Mouse (Mus musculus) midbrain, postnatal 0 days (tissue): Measurements from ENCODE around the gene Xrcc6. TPM values are rescaled to one million over a fixed set of nuclear protein-coding genes. Genes with fewer than 3 reads are reported as not detected.
A peak's percentile ranks its signal among the peaks of the same experiment; 100 is the strongest.

ENCODE experiments used
- ATAC-seq: fragments of 200-750 bp; cut with Nextera tagmentation; 2 replicates; pipeline ENCODE4 v1.8.0; 2017; ENCODE audit warnings: moderate number of reproducible peaks, mild to moderate bottlenecking, moderate TSS enrichment, moderate library complexity; ENCODE audit not compliant: low FRiP score
- DNase-seq: peaks from one replicate; pipeline ENCODE4 v3.0.0-alpha.2; 2015; ENCODE audit warnings: low spot score
- H3K27ac ChIP-seq: fragments of 300-500 bp; sonication (generic); 2 replicates; pipeline ENCODE4 v1.5.1; 2014; ENCODE audit warnings: low read depth, mild to moderate bottlenecking, low read length, mixed read lengths
- H3K27me3 ChIP-seq: fragments of 300-500 bp; sonication (generic); 2 replicates; pipeline ENCODE4 v1.6.1; 2014; ENCODE audit warnings: low read length, control low read depth, mixed read lengths; ENCODE audit not compliant: insufficient read depth
- H3K36me3 ChIP-seq: fragments of 300-500 bp; sonication (generic); 2 replicates; pipeline ENCODE4 v1.6.1; 2014; ENCODE audit warnings: low read length, control low read depth, mixed read lengths; ENCODE audit not compliant: insufficient read depth
- H3K4me1 ChIP-seq: fragments of 300-500 bp; sonication (generic); 2 replicates; pipeline ENCODE4 v1.6.1; 2014; ENCODE audit warnings: mild to moderate bottlenecking, control low read depth, antibody characterized with exemption, low read length, mixed read lengths; ENCODE audit not compliant: insufficient read depth
- H3K4me2 ChIP-seq: fragments of 300-500 bp; sonication (generic); 2 replicates; pipeline ENCODE4 v1.6.1; 2014; ENCODE audit warnings: low read depth, mild to moderate bottlenecking, low read length, mixed read lengths; ENCODE audit not compliant: poor library complexity, severe bottlenecking
- H3K4me3 ChIP-seq: fragments of 300-500 bp; sonication (generic); 2 replicates; pipeline ENCODE4 v1.5.1; 2014; ENCODE audit warnings: low read depth, mild to moderate bottlenecking, low read length, moderate library complexity
- H3K9ac ChIP-seq: fragments of 300-500 bp; sonication (generic); replicated peaks from 2 replicates; pipeline ENCODE4 v1.6.1; 2014; ENCODE audit warnings: mild to moderate bottlenecking, low read length, moderate library complexity, mixed read lengths; ENCODE audit not compliant: poor library complexity, severe bottlenecking
- H3K9me3 ChIP-seq: fragments of 300-500 bp; sonication (generic); 2 replicates; pipeline ENCODE4 v1.6.1; 2016; ENCODE audit warnings: low read length, control low read depth
- CTCF ChIP-seq: IDR thresholded peaks from 2 replicates; pipeline ENCODE4 v1.5.1; 2016; ENCODE audit warnings: antibody characterized with exemption, mild to moderate bottlenecking
- whole genome bisulfite sequencing: fragments of 180-500 bp; shearing (Covaris S2); extraction: QIAGEN DNeasy Blood & Tissue Kit; methylation state at CpG from one replicate; pipeline ENCODE4 v1.1.7; 2014; 5-methylcytosine and 5-hydroxymethylcytosine counted together
- polyA plus RNA-seq: library from polyadenylated mRNA; unstranded; fragments of >200 nt; fragmentation: Nextera tagmentation; extraction: Ambion mirVana; gene quantifications from 2 replicates; pipeline ENCODE4 v1.2.1, GENCODE M21; 2015
- total RNA-seq: library from RNA; depleted of rRNA; stranded (reverse); fragments of >200 nt; gene quantifications from 2 replicates; pipeline ENCODE4 v1.2.3, GENCODE M21; 2014; rRNA removed

The Xrcc6 gene
- 25.6 and 28.3 TPM in 2 replicates for total RNA-seq
- 23.2 and 28.2 TPM in 2 replicates for polyA plus RNA-seq

DNA sequence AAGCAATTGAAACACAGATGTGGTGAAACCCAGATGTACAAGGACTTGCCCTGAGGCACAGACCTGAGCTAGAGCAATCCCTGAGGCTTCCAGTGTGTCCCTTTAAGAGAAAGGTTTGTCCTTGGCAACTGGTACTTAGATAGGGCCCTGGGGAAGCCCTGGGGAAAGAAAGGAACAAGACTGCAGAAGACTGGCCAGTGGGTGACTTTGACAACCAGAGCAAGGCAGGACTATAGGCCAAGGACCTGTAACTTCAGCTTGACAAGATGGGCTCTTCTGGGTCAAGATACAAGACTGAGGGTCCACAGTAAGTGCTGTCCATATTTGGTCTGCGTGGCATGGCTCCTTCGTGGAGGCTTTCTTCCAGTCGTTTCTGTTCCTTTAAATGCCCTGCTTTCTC lies at the start of gene Xrcc6:
Xrcc6 (plus strand) TSS at position 190 of the 400 bp plus-strand sequence.
- Histone ChIP-seq H3K27me3 (no peaks in the 10 kb centered on the region), H3K4me1 (no peaks in the 10 kb centered on the region), H3K9me3 (no peaks in the 10 kb centered on the region), H3K4me3 (no peak within 1 kb of the TSS), H3K4me2 (no peak within 1 kb of the TSS), H3K27ac (no peak within 1 kb of the TSS), H3K9ac (no peak within 1 kb of the TSS), H3K36me3 (peaks cover under 1% of the 10 kb centered on the region)
- ATAC-seq: no peak
- no peak for DNase-seq
- no peak for TF ChIP-seq CTCF
- WGBS: 81% methylated on average over 3 of the region's 3 CpGs

- TF ChIP-seq CTCF: peak; percentile 78
- Histone ChIP-seq H3K27me3 (no peaks in the 10 kb centered on the region), H3K4me3 (peak overlapping the region; percentile 70), H3K36me3 (0 out of 2 replicates have a peak, but pooled peaks cover 4% of the 10 kb centered on the region), H3K27ac (peak overlapping the region; percentile 94), H3K4me2 (peak overlapping the region; percentile 70), H3K9ac (peak overlapping the region; percentile 83), H3K4me1 (peaks cover 17% of the 10 kb centered on the region; the same call in 1 of the 2 replicates), H3K9me3 (no peaks in the 10 kb centered on the region)
- peak; percentile 75 for DNase-seq
- no peak for ATAC-seq
- WGBS: 38% methylated on average over 2 of the region's 2 CpGs
These were observed 49.4 kb upstream of the Xrcc6 start for GRCm38 (mm10) chr15:81938246-81938645.

- peaks cover 17% of the 10 kb centered on the region; the same call in 1 of the 2 replicates for H3K4me1 ChIP-seq
- DNase-seq (no peak), ATAC-seq (no peak)
- H3K27ac ChIP-seq: no peak overlapping the region
- TF ChIP-seq CTCF: no peak
- peak overlapping the region; percentile 70 for H3K4me2 ChIP-seq
- H3K9ac ChIP-seq: no peak overlapping the region; the same call in 1 of the 2 replicates
- H3K27me3 ChIP-seq: no peaks in the 10 kb centered on the region
- 0 out of 2 replicates have a peak, but pooled peaks cover 4% of the 10 kb centered on the region for H3K36me3 ChIP-seq
- H3K4me3 ChIP-seq: no peak overlapping the region
- no peaks in the 10 kb centered on the region for H3K9me3 ChIP-seq
- WGBS: 92% methylated on average over 10 of the region's 10 CpGs
These were observed 48.4 kb upstream of the Xrcc6 start for GRCm38 (mm10) chr15:81939157-81939715.

DNA sequence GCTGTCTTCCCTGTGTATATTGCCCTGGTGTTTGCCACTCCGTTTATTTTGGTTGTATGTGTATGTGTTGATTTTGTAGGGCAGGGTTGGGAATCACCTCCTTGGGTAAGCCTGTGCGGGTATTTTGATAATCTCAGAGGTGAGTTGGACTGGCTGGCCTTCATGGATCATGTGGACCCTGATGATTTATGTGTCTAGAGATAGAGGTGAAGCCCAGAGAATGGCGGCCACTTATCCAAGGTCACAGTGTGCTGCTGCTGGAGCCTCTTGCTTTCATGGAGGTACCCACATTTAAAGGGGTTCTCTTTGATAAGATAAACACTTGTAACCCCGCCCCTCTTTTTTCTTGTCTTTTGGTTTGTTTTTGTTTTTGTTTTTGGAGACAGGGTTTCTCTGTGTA lies 47.9 kb upstream of the Xrcc6 start:
- Histone ChIP-seq H3K27ac (no peak overlapping the region), H3K4me2 (no peak overlapping the region), H3K4me1 (peaks cover 17% of the 10 kb centered on the region; the same call in 1 of the 2 replicates), H3K9me3 (no peaks in the 10 kb centered on the region), H3K9ac (no peak overlapping the region), H3K4me3 (no peak overlapping the region), H3K27me3 (no peaks in the 10 kb centered on the region), H3K36me3 (0 out of 2 replicates have a peak, but pooled peaks cover 4% of the 10 kb centered on the region)
- TF ChIP-seq CTCF: no peak
- 93% methylated on average over 4 of the region's 4 CpGs for WGBS
- no peak for ATAC-seq
- no peak for DNase-seq

DNA sequence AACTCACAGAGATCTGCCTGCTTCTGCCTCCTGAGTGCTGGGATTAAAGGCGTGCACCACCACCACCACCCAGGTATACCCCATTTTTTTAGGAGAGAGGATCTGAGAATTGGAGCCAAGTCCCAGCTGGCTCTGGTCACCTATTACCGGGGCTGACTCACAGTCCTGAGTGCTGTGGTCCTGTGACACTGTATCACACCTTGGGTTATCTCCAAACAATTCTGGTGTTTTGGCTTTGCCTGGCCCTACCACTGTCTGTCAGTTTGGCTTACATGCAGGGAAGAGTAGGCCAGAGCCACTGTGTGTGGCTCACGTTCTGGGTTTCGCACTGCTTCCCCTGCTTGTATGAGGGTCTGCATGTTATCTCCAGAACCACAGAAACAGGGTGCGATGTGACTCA lies 47.4 kb upstream of the Xrcc6 start:
- Histone ChIP-seq H3K27ac (no peak overlapping the region), H3K36me3 (0 out of 2 replicates have a peak, but pooled peaks cover 4% of the 10 kb centered on the region), H3K4me1 (peaks cover 17% of the 10 kb centered on the region; the same call in 1 of the 2 replicates), H3K9me3 (no peaks in the 10 kb centered on the region), H3K27me3 (no peaks in the 10 kb centered on the region), H3K9ac (no peak overlapping the region), H3K4me2 (no peak overlapping the region), H3K4me3 (no peak overlapping the region)
- no peak for TF ChIP-seq CTCF
- no peak for ATAC-seq
- WGBS: 91% methylated on average over 5 of the region's 5 CpGs
- no peak for DNase-seq

- peak; percentile 49 for TF ChIP-seq CTCF
- no peaks in the 10 kb centered on the region for H3K9me3 ChIP-seq
- DNase-seq: no peak
These were observed 46.6 kb upstream of the Xrcc6 start for GRCm38 (mm10) chr15:81941010-81941409.

More at GRCm38 (mm10) chr15:81941010-81941409, 46.6 kb upstream of the Xrcc6 start:
- Histone ChIP-seq H3K4me1 (peaks cover 17% of the 10 kb centered on the region; the same call in 1 of the 2 replicates), H3K27me3 (no peaks in the 10 kb centered on the region), H3K36me3 (0 out of 2 replicates have a peak, but pooled peaks cover 4% of the 10 kb centered on the region), H3K4me2 (no peak overlapping the region), H3K27ac (no peak overlapping the region), H3K4me3 (no peak overlapping the region), H3K9ac (no peak overlapping the region)
- 95% methylated on average over 2 of the region's 2 CpGs for WGBS
- no peak for ATAC-seq
